Mouse (Mus musculus): ENCODE data around the gene Set. TPM values are rescaled to one million over a fixed set of nuclear protein-coding genes. Genes with fewer than 3 reads are reported as not detected.

Gene Set
- 870 and 873 TPM in 2 replicates for polyA plus RNA-seq (2016; fragmentation: Nextera tagmentation; extraction: Ambion mirVana)

- H3K4me3 ChIP-seq = no peak within 1 kb of the TSS
- H3K9me3 ChIP-seq = no peaks in the 10 kb centered on the region
- peaks cover 17% of the 10 kb centered on the region for H3K4me1 ChIP-seq
- H3K36me3 ChIP-seq (replicated peaks) = no peaks in the 10 kb centered on the region
- no peaks in the 10 kb centered on the region for H3K27me3 ChIP-seq (replicated peaks; ENCODE audit: low read depth, poor library complexity, severe bottlenecking)
- H3K27ac ChIP-seq (replicated peaks) = no peak within 1 kb of the TSS
- 48% methylated on average over 12 of the region's 12 CpGs for WGBS
- peak; percentile 55 for DNase-seq (ENCODE audit: low spot score)
Observed at GRCm38 (mm10) chr2:30057223-30057904, at the start of gene Set. Gene Set (plus strand): TSS chr2:30057378.

DNA sequence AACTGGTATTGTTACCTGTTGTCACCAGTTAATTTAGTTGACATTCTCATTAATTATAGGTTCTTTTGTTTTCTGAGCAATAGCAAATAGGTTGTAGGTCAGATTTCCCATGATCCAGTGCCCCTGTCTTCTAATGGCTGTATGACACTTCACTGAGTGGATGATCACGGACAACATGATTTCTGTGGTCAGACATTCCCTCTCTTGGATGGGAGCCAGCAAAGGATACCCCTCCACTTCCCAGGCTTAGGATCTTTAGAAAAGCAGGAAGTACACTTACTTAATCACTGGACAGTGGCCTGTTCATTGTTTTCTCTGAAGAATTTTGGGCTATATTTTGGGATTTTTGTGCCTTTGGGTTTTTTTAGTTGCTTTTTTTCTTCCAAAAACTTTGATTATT is 48.1 kb upstream of the Set start:
- Histone ChIP-seq H3K4me1 (no peaks in the 10 kb centered on the region), H3K9me3 (no peaks in the 10 kb centered on the region), H3K27me3 (replicated peaks; ENCODE audit: low read depth, poor library complexity, severe bottlenecking) (no peaks in the 10 kb centered on the region), H3K4me3 (no peak overlapping the region), H3K27ac (replicated peaks) (no peak overlapping the region), H3K36me3 (replicated peaks) (peaks cover 100% of the 10 kb centered on the region)
- no peak for DNase-seq (ENCODE audit: low spot score)
- 83% methylated on average over 1 of the region's 1 CpGs for WGBS

DNA sequence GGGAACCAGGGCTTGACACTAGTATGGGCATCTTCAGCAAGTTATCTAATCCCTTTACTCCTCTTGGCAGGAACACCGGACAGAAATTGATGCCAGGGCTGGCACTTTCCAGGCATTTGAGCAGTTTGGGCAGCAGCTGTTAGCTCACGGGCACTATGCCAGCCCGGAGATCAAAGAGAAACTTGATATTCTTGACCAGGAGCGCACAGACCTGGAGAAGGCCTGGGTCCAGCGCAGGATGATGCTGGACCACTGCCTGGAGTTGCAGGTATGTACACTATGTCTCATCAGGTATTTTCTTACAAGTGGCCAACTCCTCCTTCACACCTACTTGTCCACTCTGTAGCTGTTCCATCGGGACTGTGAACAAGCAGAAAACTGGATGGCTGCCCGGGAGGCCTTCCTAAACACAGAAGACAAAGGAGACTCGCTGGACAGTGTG is 46.3 kb upstream of the Set start:
- Histone ChIP-seq H3K27ac (replicated peaks) (no peak overlapping the region), H3K36me3 (replicated peaks) (peaks cover 100% of the 10 kb centered on the region), H3K27me3 (replicated peaks; ENCODE audit: low read depth, poor library complexity, severe bottlenecking) (no peaks in the 10 kb centered on the region), H3K4me1 (no peaks in the 10 kb centered on the region), H3K4me3 (no peak overlapping the region), H3K9me3 (no peaks in the 10 kb centered on the region)
- DNase-seq (ENCODE audit: low spot score) = no peak
- 93% methylated on average over 8 of the region's 8 CpGs for whole genome bisulfite sequencing

DNA sequence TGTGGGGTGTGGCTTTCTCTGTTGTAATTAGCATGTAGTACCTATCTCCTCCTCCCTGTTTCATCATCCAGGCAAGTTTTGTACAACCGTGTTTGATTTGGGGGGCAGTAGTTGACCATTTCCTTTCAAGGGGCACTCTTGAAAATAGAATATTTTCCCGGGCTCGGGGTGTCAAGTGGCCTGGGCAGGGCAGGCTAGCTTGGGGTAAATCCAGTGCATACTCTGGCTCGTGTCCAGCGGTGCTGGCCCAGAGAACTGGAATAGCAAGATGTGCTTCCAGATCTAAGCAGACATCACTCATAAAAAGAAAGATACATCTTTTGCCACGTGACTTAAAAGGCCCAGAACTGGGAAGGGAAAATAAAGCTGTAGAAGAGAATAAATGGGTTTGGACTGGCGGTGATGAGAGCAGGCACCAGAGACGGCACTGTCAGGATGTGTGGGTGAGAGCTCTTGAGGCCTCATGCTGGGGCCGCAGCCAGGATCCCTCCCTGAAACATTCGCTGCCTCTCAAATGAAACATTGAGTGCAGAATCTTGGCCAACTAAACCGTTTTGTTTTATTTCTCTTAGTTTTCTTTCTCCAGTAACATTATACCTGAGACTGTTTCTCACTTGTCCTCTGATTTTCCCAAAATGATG is 42.7 kb upstream of the Set start:
- WGBS = 93% methylated on average over 11 of the region's 11 CpGs
- DNase-seq (ENCODE audit: low spot score) = no peak
- no peaks in the 10 kb centered on the region for H3K4me1 ChIP-seq
- H3K4me3 ChIP-seq = no peak overlapping the region
- H3K27ac ChIP-seq (replicated peaks) = no peak overlapping the region
- peaks cover 100% of the 10 kb centered on the region for H3K36me3 ChIP-seq (replicated peaks)
- no peaks in the 10 kb centered on the region for H3K27me3 ChIP-seq (replicated peaks; ENCODE audit: low read depth, poor library complexity, severe bottlenecking)
- H3K9me3 ChIP-seq = no peaks in the 10 kb centered on the region

GRCm38 (mm10) chr2:30025454-30025853 is 31.7 kb upstream of the Set start:
- WGBS = 90% methylated on average over 4 of the region's 4 CpGs
- H3K36me3 ChIP-seq (replicated peaks) = peaks cover 100% of the 10 kb centered on the region

GRCm38 (mm10) chr2:30026997-30027396 is 30.2 kb upstream of the Set start:
- WGBS = 95% methylated on average over 5 of the region's 5 CpGs
- DNase-seq (ENCODE audit: low spot score) = no peak
- Histone ChIP-seq H3K27me3 (replicated peaks; ENCODE audit: low read depth, poor library complexity, severe bottlenecking) (no peaks in the 10 kb centered on the region), H3K27ac (replicated peaks) (no peak overlapping the region), H3K36me3 (replicated peaks) (peaks cover 100% of the 10 kb centered on the region), H3K4me3 (no peak overlapping the region), H3K4me1 (no peaks in the 10 kb centered on the region), H3K9me3 (no peaks in the 10 kb centered on the region)

More at GRCm38 (mm10) chr2:30025454-30025853, 31.7 kb upstream of the Set start:
- no peak for DNase-seq (ENCODE audit: low spot score)
- no peaks in the 10 kb centered on the region for H3K27me3 ChIP-seq (replicated peaks; ENCODE audit: low read depth, poor library complexity, severe bottlenecking)
- no peak overlapping the region for H3K4me3 ChIP-seq
- no peaks in the 10 kb centered on the region for H3K4me1 ChIP-seq
- no peaks in the 10 kb centered on the region for H3K9me3 ChIP-seq
- H3K27ac ChIP-seq (replicated peaks) = no peak overlapping the region

DNA sequence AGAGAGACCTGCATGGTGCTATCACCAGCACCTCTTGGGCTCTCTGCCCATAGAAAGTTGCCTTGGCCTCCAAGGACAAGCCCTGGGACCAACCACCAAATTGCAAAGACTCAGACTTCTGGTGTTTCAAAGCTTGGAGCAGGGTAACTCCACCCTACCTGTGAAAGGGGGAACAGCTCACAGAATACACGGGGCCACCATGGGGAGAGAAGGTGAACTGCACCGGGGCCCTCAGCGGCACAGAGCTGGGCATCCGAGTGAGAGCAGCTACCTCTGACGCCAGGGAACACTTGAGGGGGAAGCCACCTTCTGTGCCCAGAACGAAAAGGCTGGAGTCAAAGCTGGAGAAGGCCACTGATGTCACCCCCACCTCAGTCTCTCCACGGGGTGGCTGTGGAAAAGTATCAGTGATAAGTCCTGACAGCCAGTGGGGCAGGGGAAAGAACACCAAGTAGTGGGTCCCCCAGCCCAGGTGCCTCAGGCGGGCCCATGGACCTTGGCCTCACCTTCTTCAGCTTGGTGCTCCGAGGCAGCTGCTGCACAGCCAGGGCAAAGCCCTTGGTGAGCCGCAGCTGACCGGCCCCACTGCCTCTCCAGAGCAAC is 24.8 kb upstream of the Set start:
- WGBS = 64% methylated on average over 11 of the region's 11 CpGs
- DNase-seq (ENCODE audit: low spot score) = no peak
- Histone ChIP-seq H3K36me3 (replicated peaks) (peaks cover 81% of the 10 kb centered on the region), H3K9me3 (no peaks in the 10 kb centered on the region), H3K4me1 (no peaks in the 10 kb centered on the region), H3K27ac (replicated peaks) (no peak overlapping the region), H3K27me3 (replicated peaks; ENCODE audit: low read depth, poor library complexity, severe bottlenecking) (no peaks in the 10 kb centered on the region), H3K4me3 (no peak overlapping the region)

DNA sequence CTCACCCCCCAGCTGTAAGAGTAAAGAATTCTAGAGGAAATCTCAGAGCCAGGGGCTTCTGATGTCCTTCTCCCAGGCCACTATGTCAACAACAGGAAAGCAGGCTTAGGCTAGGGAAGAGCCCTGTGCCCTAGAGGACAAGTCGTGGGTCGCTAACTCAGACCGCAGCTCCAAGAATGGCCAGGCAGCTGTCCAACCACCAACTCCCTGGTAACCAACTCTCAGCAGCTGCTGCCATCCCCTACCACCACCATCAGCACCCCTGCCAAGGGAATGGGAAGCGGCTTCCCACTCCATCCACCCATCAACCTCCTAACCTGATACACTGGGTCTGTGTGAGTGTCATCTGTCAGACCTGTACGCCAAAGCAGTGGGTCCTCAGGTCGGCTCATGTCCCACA is 24.2 kb upstream of the Set start:
- Histone ChIP-seq H3K27ac (replicated peaks) (no peak overlapping the region), H3K4me1 (no peaks in the 10 kb centered on the region), H3K9me3 (no peaks in the 10 kb centered on the region), H3K27me3 (replicated peaks; ENCODE audit: low read depth, poor library complexity, severe bottlenecking) (no peaks in the 10 kb centered on the region), H3K36me3 (replicated peaks) (peaks cover 81% of the 10 kb centered on the region), H3K4me3 (no peak overlapping the region)
- DNase-seq (ENCODE audit: low spot score) = no peak
- WGBS = 75% methylated on average over 6 of the region's 6 CpGs

- H3K4me1 ChIP-seq = peaks cover 7% of the 10 kb centered on the region
- no peak for DNase-seq (ENCODE audit: low spot score)
- H3K4me3 ChIP-seq = no peak overlapping the region
- H3K27me3 ChIP-seq (replicated peaks; ENCODE audit: low read depth, poor library complexity, severe bottlenecking) = no peaks in the 10 kb centered on the region
- peaks cover 47% of the 10 kb centered on the region for H3K36me3 ChIP-seq (replicated peaks)
- 86% methylated on average over 2 of the region's 2 CpGs for WGBS
- H3K27ac ChIP-seq (replicated peaks) = no peak overlapping the region
- H3K9me3 ChIP-seq = no peaks in the 10 kb centered on the region
Observed at GRCm38 (mm10) chr2:30037762-30038161, 19.4 kb upstream of the Set start.

DNA sequence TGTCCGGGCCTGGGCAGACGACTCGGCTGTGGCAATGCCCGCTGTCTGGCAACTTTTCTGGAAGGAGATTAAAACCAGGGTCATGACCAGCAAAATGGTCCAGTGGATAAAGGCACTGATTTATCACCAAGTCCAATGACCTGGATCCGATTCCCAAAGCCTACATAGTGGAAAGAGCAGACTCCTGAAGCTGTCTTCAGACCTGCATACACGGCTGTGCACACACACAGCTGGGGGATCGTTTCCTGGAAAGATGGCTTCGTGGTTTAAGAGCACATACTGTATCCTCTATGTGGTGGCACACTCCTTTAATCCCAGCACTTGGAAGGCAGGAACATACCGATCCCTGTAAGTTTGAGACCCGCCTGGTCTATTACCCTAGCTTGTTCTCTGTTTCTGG is 18.8 kb upstream of the Set start:
- no peak for DNase-seq (ENCODE audit: low spot score)
- Histone ChIP-seq H3K36me3 (replicated peaks) (peaks cover 41% of the 10 kb centered on the region), H3K27ac (replicated peaks) (no peak overlapping the region), H3K4me3 (no peak overlapping the region), H3K9me3 (no peaks in the 10 kb centered on the region), H3K27me3 (replicated peaks; ENCODE audit: low read depth, poor library complexity, severe bottlenecking) (no peaks in the 10 kb centered on the region), H3K4me1 (peaks cover 8% of the 10 kb centered on the region)
- WGBS = 92% methylated on average over 10 of the region's 10 CpGs

- DNase-seq (ENCODE audit: low spot score) = no peak
- no peak overlapping the region for H3K4me3 ChIP-seq
- no peaks in the 10 kb centered on the region for H3K9me3 ChIP-seq
- H3K27me3 ChIP-seq (replicated peaks; ENCODE audit: low read depth, poor library complexity, severe bottlenecking) = no peaks in the 10 kb centered on the region
- peaks cover 38% of the 10 kb centered on the region for H3K36me3 ChIP-seq (replicated peaks)
- H3K27ac ChIP-seq (replicated peaks) = no peak overlapping the region
- peaks cover 8% of the 10 kb centered on the region for H3K4me1 ChIP-seq
Observed at GRCm38 (mm10) chr2:30039687-30040086, 17.5 kb upstream of the Set start.

DNA sequence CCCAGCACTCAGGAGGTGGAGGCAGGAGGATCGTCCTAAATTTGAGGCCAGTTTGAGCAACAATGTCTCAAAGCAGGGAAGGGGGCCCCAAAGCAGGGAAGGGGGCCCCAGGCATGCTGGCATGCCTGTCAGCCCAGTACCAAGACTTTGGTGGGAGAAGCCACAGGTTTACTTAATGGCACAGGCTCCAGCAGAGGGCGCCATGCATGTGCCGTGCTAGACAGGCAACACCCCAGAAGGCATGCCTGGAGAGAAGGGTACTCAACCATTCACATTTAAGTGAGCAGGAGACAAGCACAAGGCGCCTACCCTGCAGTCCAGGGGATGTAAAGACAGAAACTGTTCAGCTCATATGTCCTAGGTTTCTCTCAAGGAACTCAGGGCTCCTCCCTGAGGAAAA is 14.7 kb upstream of the Set start:
- Histone ChIP-seq H3K27me3 (replicated peaks; ENCODE audit: low read depth, poor library complexity, severe bottlenecking) (no peaks in the 10 kb centered on the region), H3K27ac (replicated peaks) (no peak overlapping the region), H3K9me3 (no peaks in the 10 kb centered on the region), H3K36me3 (replicated peaks) (peaks cover 38% of the 10 kb centered on the region), H3K4me3 (no peak overlapping the region), H3K4me1 (peaks cover 8% of the 10 kb centered on the region)
- 9% methylated on average over 4 of the region's 4 CpGs for WGBS
- DNase-seq (ENCODE audit: low spot score) = peak; percentile 80

DNA sequence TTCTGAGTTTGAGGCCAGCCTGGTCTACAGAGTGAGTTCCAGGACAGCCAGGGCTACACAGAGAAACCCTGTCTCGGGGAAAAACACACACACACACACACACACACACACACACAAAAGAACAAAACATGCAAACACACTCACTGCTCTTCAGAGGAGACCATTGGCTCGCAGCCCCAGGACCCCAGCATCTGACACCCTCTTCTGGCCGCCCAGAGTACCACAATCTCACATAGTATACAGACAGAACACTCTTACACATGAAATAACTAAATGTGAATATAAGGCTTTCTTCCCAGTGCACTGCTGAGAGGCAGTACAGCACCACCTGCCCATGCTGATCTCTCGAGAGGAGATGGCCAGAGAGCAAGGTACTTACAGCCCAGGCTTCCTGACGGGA is 12.6 kb upstream of the Set start:
- H3K27ac ChIP-seq (replicated peaks) = no peak overlapping the region
- no peak overlapping the region for H3K4me3 ChIP-seq
- no peak for DNase-seq (ENCODE audit: low spot score)
- WGBS = 82% methylated on average over 5 of the region's 5 CpGs
- peaks cover 25% of the 10 kb centered on the region for H3K36me3 ChIP-seq (replicated peaks)
- H3K27me3 ChIP-seq (replicated peaks; ENCODE audit: low read depth, poor library complexity, severe bottlenecking) = no peaks in the 10 kb centered on the region
- H3K4me1 ChIP-seq = peaks cover 15% of the 10 kb centered on the region
- no peaks in the 10 kb centered on the region for H3K9me3 ChIP-seq
